Mouse (Mus musculus): ENCODE measurements at regions not wholly inside any gene's neighbourhood (a gene's known extent, or its start where the extent isn't known, plus 50 kb on each side); places are given as distances from the start of the nearest gene placed in this dataset.

- H3K9me3 ChIP-seq (ENCODE audit: control insufficient read depth, low read length): no peaks in the 10 kb centered on the region
- H3K4me3 ChIP-seq (ENCODE audit: low read depth, low read length): no peak overlapping the region
- no peaks in the 10 kb centered on the region for H3K4me1 ChIP-seq (replicated peaks; ENCODE audit: control insufficient read depth, insufficient read depth)
- DNase-seq (ENCODE audit: low spot score) (no peak), ATAC-seq (ENCODE audit: low FRiP score, low TSS enrichment) (no peak)
- H3K27me3 ChIP-seq (ENCODE audit: control insufficient read depth, insufficient read depth, low read length): no peaks in the 10 kb centered on the region
- no peak overlapping the region for H3K27ac ChIP-seq (replicated peaks)
- no peak overlapping the region for H3K9ac ChIP-seq (ENCODE audit: low read length)
- WGBS: 88% methylated on average over 10 of the region's 10 CpGs
- no peaks in the 10 kb centered on the region for H3K36me3 ChIP-seq (ENCODE audit: control insufficient read depth, insufficient read depth, low read length)
- no peak overlapping the region for H3K4me2 ChIP-seq (replicated peaks; ENCODE audit: low read depth)
- TF ChIP-seq CTCF (IDR thresholded peaks at IDR 0.05; ENCODE audit: low read depth) (no peak), EP300 (optimal IDR thresholded peaks at IDR 0.05) (no peak)
Observed at GRCm38 (mm10) chr15:93101881-93102280, 173.1 kb downstream of the Gxylt1 start.

- no peak overlapping the region for H3K9ac ChIP-seq (ENCODE audit: low read length)
- no peak overlapping the region for H3K4me3 ChIP-seq (ENCODE audit: low read depth, low read length)
- no peak overlapping the region for H3K27ac ChIP-seq (replicated peaks)
- WGBS: 57% methylated on average over 7 of the region's 7 CpGs
- no peaks in the 10 kb centered on the region for H3K4me1 ChIP-seq (replicated peaks; ENCODE audit: control insufficient read depth, insufficient read depth)
- H3K4me2 ChIP-seq (replicated peaks; ENCODE audit: low read depth): no peak overlapping the region
- no peaks in the 10 kb centered on the region for H3K9me3 ChIP-seq (ENCODE audit: control insufficient read depth, low read length)
- no peak for TF ChIP-seq CTCF (IDR thresholded peaks at IDR 0.05; ENCODE audit: low read depth)
- TF ChIP-seq EP300 (optimal IDR thresholded peaks at IDR 0.05): no peak
- DNase-seq (ENCODE audit: low spot score): no peak
- no peak for ATAC-seq (ENCODE audit: low FRiP score, low TSS enrichment)
- no peaks in the 10 kb centered on the region for H3K27me3 ChIP-seq (ENCODE audit: control insufficient read depth, insufficient read depth, low read length)
- H3K36me3 ChIP-seq (ENCODE audit: control insufficient read depth, insufficient read depth, low read length): no peaks in the 10 kb centered on the region
Observed at GRCm38 (mm10) chr15:93100837-93101236, 174.1 kb downstream of the Gxylt1 start.

GRCm38 (mm10) chr15:93099840-93100239, 175.1 kb downstream of the Gxylt1 start:
- no peaks in the 10 kb centered on the region for H3K27me3 ChIP-seq (ENCODE audit: control insufficient read depth, insufficient read depth, low read length)
- WGBS: 91% methylated on average over 3 of the region's 3 CpGs
- no peak overlapping the region for H3K9ac ChIP-seq (ENCODE audit: low read length)
- H3K27ac ChIP-seq (replicated peaks): no peak overlapping the region
- no peaks in the 10 kb centered on the region for H3K36me3 ChIP-seq (ENCODE audit: control insufficient read depth, insufficient read depth, low read length)
- H3K9me3 ChIP-seq (ENCODE audit: control insufficient read depth, low read length): no peaks in the 10 kb centered on the region
- no peak overlapping the region for H3K4me3 ChIP-seq (ENCODE audit: low read depth, low read length)
- TF ChIP-seq EP300 (optimal IDR thresholded peaks at IDR 0.05) (no peak), CTCF (IDR thresholded peaks at IDR 0.05; ENCODE audit: low read depth) (no peak)
- no peak for ATAC-seq (ENCODE audit: low FRiP score, low TSS enrichment)
- DNase-seq (ENCODE audit: low spot score): no peak
- no peaks in the 10 kb centered on the region for H3K4me1 ChIP-seq (replicated peaks; ENCODE audit: control insufficient read depth, insufficient read depth)
- no peak overlapping the region for H3K4me2 ChIP-seq (replicated peaks; ENCODE audit: low read depth)

- Histone ChIP-seq H3K4me3 (ENCODE audit: low read depth, low read length) (no peak overlapping the region), H3K4me1 (replicated peaks; ENCODE audit: control insufficient read depth, insufficient read depth) (no peaks in the 10 kb centered on the region), H3K9me3 (ENCODE audit: control insufficient read depth, low read length) (no peaks in the 10 kb centered on the region), H3K4me2 (replicated peaks; ENCODE audit: low read depth) (no peak overlapping the region), H3K9ac (ENCODE audit: low read length) (no peak overlapping the region), H3K36me3 (ENCODE audit: control insufficient read depth, insufficient read depth, low read length) (no peaks in the 10 kb centered on the region), H3K27ac (replicated peaks) (no peak overlapping the region), H3K27me3 (ENCODE audit: control insufficient read depth, insufficient read depth, low read length) (no peaks in the 10 kb centered on the region)
- TF ChIP-seq EP300 (optimal IDR thresholded peaks at IDR 0.05) (no peak), CTCF (IDR thresholded peaks at IDR 0.05; ENCODE audit: low read depth) (no peak)
- ATAC-seq (ENCODE audit: low FRiP score, low TSS enrichment) (no peak), DNase-seq (ENCODE audit: low spot score) (no peak)
- 80% methylated on average over 5 of the region's 5 CpGs for WGBS
Observed at GRCm38 (mm10) chr15:93096335-93096734, 178.6 kb downstream of the Gxylt1 start.

GRCm38 (mm10) chr15:93095224-93095623, 179.8 kb downstream of the Gxylt1 start:
- Histone ChIP-seq H3K27ac (replicated peaks) (no peak overlapping the region), H3K4me3 (ENCODE audit: low read depth, low read length) (no peak overlapping the region), H3K9me3 (ENCODE audit: control insufficient read depth, low read length) (no peaks in the 10 kb centered on the region), H3K27me3 (ENCODE audit: control insufficient read depth, insufficient read depth, low read length) (no peaks in the 10 kb centered on the region), H3K4me2 (replicated peaks; ENCODE audit: low read depth) (no peak overlapping the region), H3K9ac (ENCODE audit: low read length) (no peak overlapping the region), H3K36me3 (ENCODE audit: control insufficient read depth, insufficient read depth, low read length) (no peaks in the 10 kb centered on the region), H3K4me1 (replicated peaks; ENCODE audit: control insufficient read depth, insufficient read depth) (no peaks in the 10 kb centered on the region)
- WGBS: 53% methylated on average over 6 of the region's 6 CpGs
- ATAC-seq (ENCODE audit: low FRiP score, low TSS enrichment) (no peak), DNase-seq (ENCODE audit: low spot score) (no peak)
- no peak for TF ChIP-seq EP300 (optimal IDR thresholded peaks at IDR 0.05)
- TF ChIP-seq CTCF (IDR thresholded peaks at IDR 0.05; ENCODE audit: low read depth): no peak

- TF ChIP-seq CTCF (IDR thresholded peaks at IDR 0.05; ENCODE audit: low read depth) (no peak), EP300 (optimal IDR thresholded peaks at IDR 0.05) (no peak)
- Histone ChIP-seq H3K27ac (replicated peaks) (no peak overlapping the region), H3K4me2 (replicated peaks; ENCODE audit: low read depth) (no peak overlapping the region), H3K4me3 (ENCODE audit: low read depth, low read length) (no peak overlapping the region), H3K27me3 (ENCODE audit: control insufficient read depth, insufficient read depth, low read length) (no peaks in the 10 kb centered on the region), H3K9ac (ENCODE audit: low read length) (no peak overlapping the region), H3K9me3 (ENCODE audit: control insufficient read depth, low read length) (no peaks in the 10 kb centered on the region), H3K36me3 (ENCODE audit: control insufficient read depth, insufficient read depth, low read length) (no peaks in the 10 kb centered on the region), H3K4me1 (replicated peaks; ENCODE audit: control insufficient read depth, insufficient read depth) (no peaks in the 10 kb centered on the region)
- WGBS: 51% methylated on average over 23 of the region's 23 CpGs
- no peak for DNase-seq (ENCODE audit: low spot score)
- ATAC-seq (ENCODE audit: low FRiP score, low TSS enrichment): no peak
Observed at GRCm38 (mm10) chr15:93094202-93095135, 180.5 kb downstream of the Gxylt1 start.
